15 mouse cellular contexts compared by ENCODE assay signal in the genomic region with DNA sequence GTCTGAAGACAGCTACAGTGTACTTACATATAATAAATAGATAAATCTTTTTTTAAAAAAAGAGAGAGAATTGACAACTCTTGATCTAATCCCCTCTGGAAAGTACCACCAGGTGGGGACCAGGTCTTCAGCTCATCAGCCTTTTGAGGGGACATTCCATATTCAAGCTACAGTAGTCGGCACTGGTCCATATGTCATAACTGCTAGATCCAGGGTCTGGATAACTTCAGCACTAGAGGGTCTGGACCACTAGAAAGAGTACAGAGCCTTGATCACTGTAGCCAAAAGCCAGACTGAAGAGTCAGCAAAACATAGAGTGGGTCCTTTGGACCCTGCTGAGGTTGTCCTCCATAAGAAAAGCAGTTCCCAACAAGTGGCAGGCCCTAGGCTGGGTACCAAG.
"Had no signal": no experiment of that assay in that cellular context is flagged by ENCODE, and none has a peak within 500 bp of the region (broad histone marks: within the 10 kb centered on the region; RNA-seq: fewer than 3 reads in every experiment).

No protein-coding gene starts in this region.

- H3K9me3 ChIP-seq: neural tube, embryonic 13.5 days; neural tube, embryonic 15.5 days; stomach, embryonic 15.5 days had no signal

- H3K36me3 ChIP-seq: neural tube, embryonic 13.5 days; neural tube, embryonic 15.5 days; stomach, embryonic 15.5 days had no signal

- H3K27ac ChIP-seq: neural tube, embryonic 13.5 days; neural tube, embryonic 15.5 days; stomach, embryonic 15.5 days; stomach, postnatal 0 days had no signal

- H3K4me2 ChIP-seq: neural tube, embryonic 13.5 days; neural tube, embryonic 15.5 days; stomach, embryonic 15.5 days had no signal

- H3K9ac ChIP-seq: neural tube, embryonic 13.5 days; neural tube, embryonic 15.5 days; stomach, embryonic 15.5 days had no signal

- DNase-seq: retina, postnatal 1 day; right cerebral cortex, adult 18-20 months; right cerebral cortex, postnatal 25 days; right cerebral cortex, postnatal 4 days; spleen, adult 18-20 months; thymus, adult 18-20 months; thymus, adult 2 months; thymus, postnatal 14 days; thymus, postnatal 25 days; thymus, postnatal 36 days; thymus, postnatal 4 days had no signal

- H3K27me3 ChIP-seq: neural tube, embryonic 13.5 days; neural tube, embryonic 15.5 days; stomach, embryonic 15.5 days had no signal

- H3K4me1 ChIP-seq: neural tube, embryonic 13.5 days; neural tube, embryonic 15.5 days; stomach, embryonic 15.5 days had no signal

- H3K4me3 ChIP-seq: neural tube, embryonic 13.5 days; neural tube, embryonic 15.5 days; stomach, embryonic 15.5 days had no signal
